Mouse (Mus musculus) midbrain, postnatal 0 days (tissue): ENCODE data around the gene Xylb. TPM values are rescaled to one million over a fixed set of nuclear protein-coding genes. Genes with fewer than 3 reads are reported as not detected.

ENCODE experiments used
- ATAC-seq: fragments of 200-750 bp; cut with Nextera tagmentation; 2 replicates; pipeline ENCODE4 v1.8.0; 2017; ENCODE audit warnings: moderate number of reproducible peaks, mild to moderate bottlenecking, moderate TSS enrichment, moderate library complexity; ENCODE audit not compliant: low FRiP score
- DNase-seq: peaks from one replicate; pipeline ENCODE4 v3.0.0-alpha.2; 2015; ENCODE audit warnings: low spot score
- H3K27ac ChIP-seq: fragments of 300-500 bp; sonication (generic); 2 replicates; pipeline ENCODE4 v1.5.1; 2014; ENCODE audit warnings: low read depth, mild to moderate bottlenecking, low read length, mixed read lengths
- H3K27me3 ChIP-seq: fragments of 300-500 bp; sonication (generic); 2 replicates; pipeline ENCODE4 v1.6.1; 2014; ENCODE audit warnings: low read length, control low read depth, mixed read lengths; ENCODE audit not compliant: insufficient read depth
- H3K36me3 ChIP-seq: fragments of 300-500 bp; sonication (generic); 2 replicates; pipeline ENCODE4 v1.6.1; 2014; ENCODE audit warnings: low read length, control low read depth, mixed read lengths; ENCODE audit not compliant: insufficient read depth
- H3K4me1 ChIP-seq: fragments of 300-500 bp; sonication (generic); 2 replicates; pipeline ENCODE4 v1.6.1; 2014; ENCODE audit warnings: mild to moderate bottlenecking, control low read depth, antibody characterized with exemption, low read length, mixed read lengths; ENCODE audit not compliant: insufficient read depth
- H3K4me2 ChIP-seq: fragments of 300-500 bp; sonication (generic); 2 replicates; pipeline ENCODE4 v1.6.1; 2014; ENCODE audit warnings: low read depth, mild to moderate bottlenecking, low read length, mixed read lengths; ENCODE audit not compliant: poor library complexity, severe bottlenecking
- H3K4me3 ChIP-seq: fragments of 300-500 bp; sonication (generic); 2 replicates; pipeline ENCODE4 v1.5.1; 2014; ENCODE audit warnings: low read depth, mild to moderate bottlenecking, low read length, moderate library complexity
- H3K9ac ChIP-seq: fragments of 300-500 bp; sonication (generic); replicated peaks from 2 replicates; pipeline ENCODE4 v1.6.1; 2014; ENCODE audit warnings: mild to moderate bottlenecking, low read length, moderate library complexity, mixed read lengths; ENCODE audit not compliant: poor library complexity, severe bottlenecking
- H3K9me3 ChIP-seq: fragments of 300-500 bp; sonication (generic); 2 replicates; pipeline ENCODE4 v1.6.1; 2016; ENCODE audit warnings: low read length, control low read depth
- CTCF ChIP-seq: IDR thresholded peaks from 2 replicates; pipeline ENCODE4 v1.5.1; 2016; ENCODE audit warnings: antibody characterized with exemption, mild to moderate bottlenecking
- WGBS: fragments of 180-500 bp; shearing (Covaris S2); extraction: QIAGEN DNeasy Blood & Tissue Kit; methylation state at CpG from one replicate; pipeline ENCODE4 v1.1.7; 2014; 5-methylcytosine and 5-hydroxymethylcytosine counted together
- polyA plus RNA-seq: library from polyadenylated mRNA; unstranded; fragments of >200 nt; fragmentation: Nextera tagmentation; extraction: Ambion mirVana; gene quantifications from 2 replicates; pipeline ENCODE4 v1.2.1, GENCODE M21; 2015
- total RNA-seq: library from RNA; depleted of rRNA; stranded (reverse); fragments of >200 nt; gene quantifications from 2 replicates; pipeline ENCODE4 v1.2.3, GENCODE M21; 2014

Xylb gene
- total and polyA plus RNA-seq, 2 experiments from 2014 or later: 2.6 to 3.9 TPM

DNA sequence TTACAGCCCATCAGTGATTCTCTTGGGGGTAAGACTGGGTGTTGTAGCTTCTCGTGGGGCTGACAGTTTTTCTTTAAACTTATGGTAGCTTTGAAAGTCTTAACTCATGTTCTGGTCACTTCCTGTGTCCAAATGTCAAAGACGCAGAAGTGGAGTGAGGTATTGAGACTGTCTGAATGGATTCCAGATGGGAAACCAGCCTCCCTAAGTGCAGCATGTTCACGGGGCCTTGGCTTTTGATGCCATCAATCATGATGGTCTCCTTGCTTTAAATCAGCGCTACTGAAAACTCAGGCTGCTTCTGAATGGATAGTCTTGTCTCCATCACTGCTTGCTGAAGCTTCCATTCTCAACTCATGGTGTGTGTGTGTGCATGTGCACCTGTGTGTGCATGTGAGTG, 14.1 kb downstream of the Xylb start:
- TF ChIP-seq CTCF: no peak
- Histone ChIP-seq H3K4me1 (no peaks in the 10 kb centered on the region), H3K4me2 (no peak overlapping the region), H3K27ac (no peak overlapping the region), H3K9ac (no peak overlapping the region), H3K9me3 (no peaks in the 10 kb centered on the region), H3K4me3 (no peak overlapping the region), H3K27me3 (no peaks in the 10 kb centered on the region), H3K36me3 (peaks cover 5% of the 10 kb centered on the region; the same call in 1 of the 2 replicates)
- WGBS: 88% methylated on average over 4 of the region's 4 CpGs
- no peak for DNase-seq
- ATAC-seq: no peak

DNA sequence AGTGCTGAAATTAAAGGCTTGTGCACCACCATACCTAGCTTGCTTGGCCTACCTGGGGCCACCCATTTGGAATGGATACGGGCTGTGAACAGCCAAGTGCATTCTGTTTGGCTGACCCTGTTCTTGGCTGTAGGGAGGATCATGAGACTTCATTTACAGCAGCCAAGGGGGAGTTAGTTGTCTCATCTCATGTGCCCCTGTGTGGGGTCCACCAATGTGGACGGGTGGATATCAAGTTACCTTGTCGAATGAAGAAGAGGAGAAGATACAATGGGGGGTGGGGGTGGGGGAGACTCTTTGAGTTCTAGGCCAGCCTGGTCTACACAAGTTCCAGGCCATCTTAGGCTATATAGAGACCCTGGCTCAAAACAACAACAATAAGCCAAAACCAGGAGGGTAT, 17.8 kb downstream of the Xylb start:
- TF ChIP-seq CTCF: no peak
- H3K4me3 ChIP-seq: no peak overlapping the region
- DNase-seq: no peak
- no peak overlapping the region for H3K27ac ChIP-seq
- ATAC-seq: no peak
- H3K4me1 ChIP-seq: no peaks in the 10 kb centered on the region
- H3K4me2 ChIP-seq: no peak overlapping the region
- H3K27me3 ChIP-seq: no peaks in the 10 kb centered on the region
- H3K9ac ChIP-seq: no peak overlapping the region
- WGBS: 80% methylated on average over 3 of the region's 3 CpGs
- H3K36me3 ChIP-seq: no peaks in the 10 kb centered on the region
- H3K9me3 ChIP-seq: no peaks in the 10 kb centered on the region

DNA sequence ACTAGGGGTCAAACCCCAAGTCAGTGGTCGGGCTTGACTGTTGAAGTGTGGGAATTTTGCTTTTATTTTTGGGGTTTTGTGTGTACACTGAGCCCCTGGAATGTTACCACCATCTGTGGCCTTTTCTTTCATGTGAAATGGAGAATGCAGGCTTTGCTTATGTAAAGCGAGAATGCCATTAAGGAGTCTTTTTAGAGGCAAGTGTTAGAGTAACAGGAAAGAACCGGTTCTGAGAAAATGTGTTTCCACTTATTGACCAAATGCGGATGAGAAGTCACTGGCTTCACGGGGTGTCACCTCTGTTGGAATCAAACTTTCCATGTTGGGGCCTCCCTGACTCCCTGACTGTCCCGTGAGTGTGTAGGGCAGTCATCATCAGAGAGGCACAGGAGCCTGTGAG, 18.4 kb downstream of the Xylb start:
- H3K4me3 ChIP-seq: no peak overlapping the region
- no peaks in the 10 kb centered on the region for H3K27me3 ChIP-seq
- H3K9me3 ChIP-seq: no peaks in the 10 kb centered on the region
- DNase-seq (no peak), ATAC-seq (no peak)
- TF ChIP-seq CTCF: no peak
- H3K27ac ChIP-seq: no peak overlapping the region
- H3K9ac ChIP-seq: no peak overlapping the region
- no peaks in the 10 kb centered on the region for H3K36me3 ChIP-seq
- H3K4me2 ChIP-seq: no peak overlapping the region
- H3K4me1 ChIP-seq: no peaks in the 10 kb centered on the region
- WGBS: 71% methylated on average over 6 of the region's 6 CpGs

DNA sequence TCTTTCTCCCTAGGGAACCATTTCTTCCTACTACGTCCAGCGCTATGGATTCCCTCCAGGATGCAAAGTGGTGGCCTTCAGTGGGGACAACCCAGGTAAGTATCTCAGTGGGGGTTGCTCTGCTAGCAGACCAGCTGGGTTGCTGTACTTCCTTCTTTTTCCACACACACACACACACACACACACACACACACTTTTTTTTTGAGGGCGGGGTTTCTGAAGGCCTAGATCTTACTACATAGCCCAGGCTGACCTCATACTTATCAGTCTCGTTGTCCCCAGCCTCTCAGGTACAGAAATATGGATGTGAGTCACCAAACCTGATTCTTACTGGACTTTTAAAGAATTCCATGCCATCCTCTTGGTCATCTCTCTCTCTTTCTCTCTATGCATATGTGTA, 21.1 kb downstream of the Xylb start:
- Histone ChIP-seq H3K4me3 (no peak overlapping the region), H3K36me3 (no peaks in the 10 kb centered on the region), H3K9me3 (no peaks in the 10 kb centered on the region), H3K4me2 (no peak overlapping the region), H3K9ac (no peak overlapping the region), H3K27me3 (no peaks in the 10 kb centered on the region), H3K27ac (no peak overlapping the region), H3K4me1 (peaks cover 2% of the 10 kb centered on the region; the same call in 1 of the 2 replicates)
- ATAC-seq: no peak
- TF ChIP-seq CTCF: no peak
- no peak for DNase-seq
- WGBS: 94% methylated on average over 4 of the region's 4 CpGs

DNA sequence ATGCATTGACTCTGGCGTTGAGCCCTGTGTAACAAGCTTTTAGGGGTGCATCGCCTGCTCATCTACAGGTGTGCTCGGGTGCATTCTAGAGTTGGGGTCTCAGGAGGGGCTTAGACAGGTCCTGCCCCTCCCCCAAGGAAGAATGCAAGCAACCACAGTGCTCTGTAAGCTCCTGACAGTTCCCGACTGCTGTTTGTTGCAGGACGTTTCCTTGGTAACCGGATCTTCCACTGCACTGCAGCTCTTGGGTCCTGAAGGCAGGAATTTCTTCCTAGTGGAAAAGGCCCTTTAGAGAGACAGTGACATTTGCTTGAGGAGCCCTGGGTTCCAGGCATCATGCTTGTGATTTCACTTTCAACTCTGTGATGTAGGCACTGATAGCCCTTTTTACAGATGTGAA, 25.4 kb downstream of the Xylb start:
- DNase-seq (peak; percentile 44), ATAC-seq (no peak)
- H3K4me3 ChIP-seq: no peak overlapping the region
- H3K27me3 ChIP-seq: no peaks in the 10 kb centered on the region
- no peaks in the 10 kb centered on the region for H3K9me3 ChIP-seq
- peak overlapping the region; percentile 26; the same call in 1 of the 2 replicates for H3K27ac ChIP-seq
- no peaks in the 10 kb centered on the region for H3K36me3 ChIP-seq
- H3K4me1 ChIP-seq: peaks cover 2% of the 10 kb centered on the region; the same call in 1 of the 2 replicates
- 50% methylated on average over 6 of the region's 6 CpGs for WGBS
- H3K4me2 ChIP-seq: no peak overlapping the region
- TF ChIP-seq CTCF: no peak
- no peak overlapping the region for H3K9ac ChIP-seq

DNA sequence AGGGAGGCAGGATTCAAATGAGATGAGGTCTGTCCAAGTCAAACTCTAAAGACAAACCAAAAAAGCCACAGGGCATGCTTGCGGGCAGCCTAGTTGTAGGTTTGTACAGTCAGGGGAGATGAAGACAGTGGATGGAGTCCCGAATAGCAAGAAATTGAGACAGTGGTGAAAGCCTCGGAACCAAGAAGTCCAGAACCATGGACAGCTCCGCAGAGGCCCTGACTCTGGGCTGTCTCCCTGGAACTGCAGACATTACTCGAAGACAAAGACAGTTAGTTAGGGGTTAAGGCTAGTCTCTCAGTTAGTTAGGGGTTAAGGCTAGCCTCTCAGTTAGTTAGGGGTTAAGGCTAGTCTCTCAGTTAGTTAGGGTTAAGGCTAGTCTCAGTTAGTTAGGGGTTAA, 31.8 kb downstream of the Xylb start:
- no peaks in the 10 kb centered on the region for H3K36me3 ChIP-seq
- no peak overlapping the region for H3K4me3 ChIP-seq
- no peak overlapping the region for H3K27ac ChIP-seq
- TF ChIP-seq CTCF: no peak
- ATAC-seq (no peak), DNase-seq (no peak)
- H3K4me2 ChIP-seq: no peak overlapping the region
- no peaks in the 10 kb centered on the region for H3K4me1 ChIP-seq
- H3K9me3 ChIP-seq: no peaks in the 10 kb centered on the region
- WGBS: 67% methylated on average over 5 of the region's 5 CpGs
- H3K27me3 ChIP-seq: no peaks in the 10 kb centered on the region
- no peak overlapping the region for H3K9ac ChIP-seq
